Mouse (Mus musculus) stomach, postnatal 0 days (tissue): ENCODE data around the gene Gm9513. TPM values are rescaled to one million over a fixed set of nuclear protein-coding genes. Genes with fewer than 3 reads are reported as not detected.

Experiments used
- ATAC-seq: fragments of 200-750 bp; cut with Nextera tagmentation; 2 replicates; pipeline ENCODE4 v1.8.0; 2017; ENCODE audit not compliant: low FRiP score, low TSS enrichment
- DNase-seq: peaks from one replicate; pipeline ENCODE4 v3.0.0-alpha.2; 2016; ENCODE audit warnings: low spot score
- H3K27ac ChIP-seq: fragments of 300-500 bp; sonication (generic); replicated peaks from 2 replicates; pipeline ENCODE4 v1.5.1; 2014; ENCODE audit warnings: mild to moderate bottlenecking, control low read depth
- H3K27me3 ChIP-seq: fragments of 300-500 bp; sonication (generic); 2 replicates; pipeline ENCODE4 v1.6.1; 2014; ENCODE audit warnings: low read length; ENCODE audit not compliant: control insufficient read depth, insufficient read depth
- H3K36me3 ChIP-seq: fragments of 300-500 bp; sonication (generic); 2 replicates; pipeline ENCODE4 v1.6.1; 2014; ENCODE audit warnings: low read length, mixed read lengths; ENCODE audit not compliant: control insufficient read depth, insufficient read depth
- H3K4me1 ChIP-seq: fragments of 300-500 bp; sonication (generic); replicated peaks from 2 replicates; pipeline ENCODE4 v1.6.1; 2014; ENCODE audit warnings: antibody characterized with exemption; ENCODE audit not compliant: control insufficient read depth, insufficient read depth
- H3K4me2 ChIP-seq: fragments of 300-500 bp; sonication (generic); replicated peaks from 2 replicates; pipeline ENCODE4 v1.6.1; 2014; ENCODE audit warnings: low read depth, mild to moderate bottlenecking, control low read depth, moderate library complexity
- H3K4me3 ChIP-seq: fragments of 300-500 bp; sonication (generic); 2 replicates; pipeline ENCODE4 v1.5.1; 2014; ENCODE audit warnings: low read depth, low read length, control low read depth
- H3K9ac ChIP-seq: fragments of 300-500 bp; sonication (generic); 2 replicates; pipeline ENCODE4 v1.6.1; 2014; ENCODE audit warnings: mild to moderate bottlenecking, low read length, control low read depth, mixed read lengths
- H3K9me3 ChIP-seq: fragments of 300-500 bp; sonication (generic); 2 replicates; pipeline ENCODE4 v1.6.1; 2016; ENCODE audit warnings: low read length; ENCODE audit not compliant: control insufficient read depth
- CTCF ChIP-seq: IDR thresholded peaks from 2 replicates; pipeline ENCODE4 v1.5.1; 2016; ENCODE audit warnings: antibody characterized with exemption, low read depth, mild to moderate bottlenecking, moderate library complexity
- EP300 ChIP-seq: optimal IDR thresholded peaks from 2 replicates; pipeline ENCODE3; 2016; ENCODE audit warnings: antibody characterized with exemption
- WGBS: fragments of 180-500 bp; shearing (Covaris S2); extraction: QIAGEN DNeasy Blood & Tissue Kit; methylation state at CpG from one replicate; pipeline ENCODE4 v1.1.7; 2014; 5-methylcytosine and 5-hydroxymethylcytosine counted together
- polyA plus RNA-seq: library from polyadenylated mRNA; unstranded; fragments of >200 nt; fragmentation: Nextera tagmentation; extraction: Ambion mirVana; gene quantifications from 2 replicates; pipeline ENCODE4 v1.2.1, GENCODE M21; 2015

Gm9513 gene
- polyA plus RNA-seq, result not detected in 2 replicates

DNA sequence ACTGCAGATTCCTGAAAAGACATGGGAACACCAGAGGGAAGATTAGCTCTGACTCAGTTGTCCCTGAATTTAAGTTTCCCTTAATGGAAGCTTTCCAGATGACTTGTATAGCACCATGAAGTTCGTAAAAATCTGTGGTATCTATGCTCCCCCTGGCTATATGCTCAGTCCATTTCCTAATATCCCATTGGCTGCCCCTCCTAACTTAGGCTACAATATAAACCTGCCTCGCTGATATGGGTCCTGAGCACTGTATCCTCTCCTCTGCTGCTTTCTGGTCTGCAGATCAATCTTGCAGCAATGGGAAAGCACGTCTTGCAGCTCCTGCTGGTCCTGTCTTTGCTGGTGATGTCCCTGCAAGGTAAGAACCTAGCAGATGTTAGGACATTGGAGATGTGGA, at the start of gene Gm9513:
TSS of gene Gm9513 (plus strand) at position 301 of the 400 bp plus-strand sequence.
- TF ChIP-seq CTCF (no peak), EP300 (no peak)
- no peak for DNase-seq
- 62% methylated on average over 3 of the region's 3 CpGs for WGBS
- no peak for ATAC-seq
- no peak within 1 kb of the TSS for H3K4me3 ChIP-seq
- no peaks in the 10 kb centered on the region for H3K9me3 ChIP-seq
- H3K36me3 ChIP-seq, result no peaks in the 10 kb centered on the region
- no peaks in the 10 kb centered on the region for H3K27me3 ChIP-seq
- H3K4me1 ChIP-seq, result no peaks in the 10 kb centered on the region
- H3K9ac ChIP-seq, result no peak within 1 kb of the TSS
- H3K4me2 ChIP-seq, result no peak within 1 kb of the TSS
- H3K27ac ChIP-seq, result no peak within 1 kb of the TSS

- ATAC-seq (no peak), DNase-seq (no peak)
- Histone ChIP-seq H3K4me2 (no peak within 1 kb of the TSS), H3K4me1 (no peaks in the 10 kb centered on the region), H3K4me3 (no peak within 1 kb of the TSS), H3K9me3 (no peaks in the 10 kb centered on the region), H3K27ac (no peak within 1 kb of the TSS), H3K9ac (no peak within 1 kb of the TSS), H3K27me3 (no peaks in the 10 kb centered on the region), H3K36me3 (no peaks in the 10 kb centered on the region)
- TF ChIP-seq EP300 (no peak), CTCF (no peak)
- 76% methylated on average over 4 of the region's 4 CpGs for WGBS
Measured at GRCm38 (mm10) chr9:36431584-36431983, 43.9 kb upstream of the Gm9513 start, which contains the start of gene Gm7257. TSS of gene Gm7257 (plus strand) at chr9:36431884.

DNA sequence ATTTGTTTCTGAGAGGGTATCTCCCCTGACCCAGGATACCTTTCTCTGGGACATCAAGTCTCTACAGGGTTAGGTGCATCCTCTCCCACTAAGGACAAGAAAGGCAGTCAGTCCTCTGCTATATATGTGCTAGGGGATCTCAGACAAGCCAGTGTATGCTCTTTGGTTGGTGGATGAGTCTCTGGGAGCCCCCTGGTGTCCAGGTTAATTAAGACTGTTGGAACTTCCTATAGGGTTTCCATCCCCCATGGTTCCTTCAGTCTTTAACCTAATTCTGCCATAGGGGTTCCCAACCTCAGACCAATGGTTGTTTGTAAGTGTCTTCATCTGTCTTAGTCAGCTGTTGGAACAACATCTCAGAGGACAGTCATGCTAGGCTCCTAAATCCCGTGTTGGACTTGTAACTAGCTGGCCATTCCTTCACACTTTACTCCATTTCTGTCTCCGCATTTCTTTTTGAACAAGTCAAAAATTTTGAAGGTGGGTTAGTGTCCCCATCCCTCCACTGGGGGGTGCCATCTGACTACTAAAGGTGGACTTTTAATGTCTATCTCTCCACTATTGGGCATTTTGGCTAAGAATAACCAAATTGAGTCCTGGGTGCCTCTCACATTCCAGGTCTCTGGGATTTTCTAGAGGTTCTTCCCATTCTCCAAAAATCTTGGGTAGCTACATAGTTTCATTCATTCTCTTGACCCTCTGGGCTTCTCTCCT, 40.2 kb upstream of the Gm9513 start:
- no peak for ATAC-seq
- H3K27me3 ChIP-seq, result no peaks in the 10 kb centered on the region
- no peaks in the 10 kb centered on the region for H3K9me3 ChIP-seq
- DNase-seq, result no peak
- no peak overlapping the region for H3K27ac ChIP-seq
- WGBS, result 48% methylated on average over 2 of the region's 2 CpGs
- no peak overlapping the region for H3K4me2 ChIP-seq
- H3K4me3 ChIP-seq, result no peak overlapping the region
- no peaks in the 10 kb centered on the region for H3K36me3 ChIP-seq
- peak; percentile 32 for TF ChIP-seq CTCF
- TF ChIP-seq EP300, result no peak
- H3K9ac ChIP-seq, result no peak overlapping the region
- no peaks in the 10 kb centered on the region for H3K4me1 ChIP-seq

- Histone ChIP-seq H3K9ac (no peak overlapping the region), H3K36me3 (no peaks in the 10 kb centered on the region), H3K9me3 (no peaks in the 10 kb centered on the region), H3K4me2 (no peak overlapping the region), H3K4me1 (no peaks in the 10 kb centered on the region), H3K27ac (no peak overlapping the region), H3K4me3 (no peak overlapping the region), H3K27me3 (no peaks in the 10 kb centered on the region)
- DNase-seq, result no peak
- 87% methylated on average over 4 of the region's 4 CpGs for WGBS
- TF ChIP-seq CTCF (no peak), EP300 (no peak)
- ATAC-seq, result no peak
Measured at GRCm38 (mm10) chr9:36494501-36495220, 19.2 kb downstream of the Gm9513 start.

DNA sequence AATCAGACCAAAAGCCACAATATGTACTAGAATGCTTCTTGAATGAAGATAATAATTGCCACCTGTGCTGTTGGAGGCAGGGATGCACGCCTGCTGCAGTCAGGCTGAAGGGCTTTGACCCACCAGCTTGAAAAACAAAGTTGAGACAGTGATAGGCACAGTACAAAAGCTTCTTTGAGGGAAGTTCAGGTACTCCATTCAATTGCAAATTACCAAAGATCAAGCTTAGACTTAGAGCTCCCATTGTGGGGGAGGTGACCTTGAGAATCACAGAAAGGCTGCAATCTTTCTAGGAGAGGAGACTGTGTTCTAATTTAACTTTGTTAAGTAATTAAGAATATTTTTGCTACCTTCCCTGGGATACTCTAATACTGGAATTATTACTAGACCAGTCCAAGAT, 20.4 kb downstream of the Gm9513 start:
- TF ChIP-seq EP300 (no peak), CTCF (no peak)
- no peak for ATAC-seq
- WGBS, result 55% methylated on average over 1 of the region's 1 CpGs

GRCm38 (mm10) chr9:36504211-36504610, 28.8 kb downstream of the Gm9513 start:
- Histone ChIP-seq H3K4me3 (no peak overlapping the region), H3K9ac (no peak overlapping the region), H3K9me3 (no peaks in the 10 kb centered on the region), H3K27ac (no peak overlapping the region), H3K27me3 (no peaks in the 10 kb centered on the region), H3K36me3 (no peaks in the 10 kb centered on the region), H3K4me2 (no peak overlapping the region), H3K4me1 (no peaks in the 10 kb centered on the region)
- WGBS, result 80% methylated on average over 5 of the region's 5 CpGs
- ATAC-seq (no peak), DNase-seq (no peak)
- TF ChIP-seq EP300 (no peak), CTCF (no peak)

More for the DNA sequence above, 20.4 kb downstream of the Gm9513 start:
- H3K27ac ChIP-seq, result no peak overlapping the region
- DNase-seq, result no peak
- no peak overlapping the region for H3K9ac ChIP-seq
- H3K4me3 ChIP-seq, result no peak overlapping the region
- no peaks in the 10 kb centered on the region for H3K4me1 ChIP-seq
- no peaks in the 10 kb centered on the region for H3K9me3 ChIP-seq
- no peak overlapping the region for H3K4me2 ChIP-seq
- no peaks in the 10 kb centered on the region for H3K27me3 ChIP-seq
- H3K36me3 ChIP-seq, result no peaks in the 10 kb centered on the region

Other genes with a start within 250 kb of the Gm9513 start
- not detected in 2 replicates for gene Gm7257, start 43.8 kb upstream of the Gm9513 start, polyA plus RNA-seq
- gene Gm5615, start 66.3 kb downstream of the Gm9513 start, polyA plus RNA-seq, result not detected in 2 replicates
- not detected in 2 replicates for gene Gm17689, start 107.0 kb downstream of the Gm9513 start, polyA plus RNA-seq
- gene A630095E13Rik, start 167.7 kb downstream of the Gm9513 start, polyA plus RNA-seq, result not detected in 2 replicates
- gene Acrv1, start 217.6 kb downstream of the Gm9513 start, polyA plus RNA-seq, result 0.05 TPM in 1 of 2 replicates, not detected in the other